Mouse (Mus musculus) lung, embryonic 15.5 days (tissue): Measurements from ENCODE around the gene Hnmt. TPM values are rescaled to one million over a fixed set of nuclear protein-coding genes. Genes with fewer than 3 reads are reported as not detected.
A peak's percentile ranks its signal among the peaks of the same experiment; 100 is the strongest.
"Not testable (repeated sequence)": the region's sequence is repeated elsewhere in the genome, so short reads cannot be mapped to it uniquely, and the experiment has no call there.

Experiments
- ATAC-seq: fragments of 200-750 bp; cut with Nextera tagmentation; 2 replicates; pipeline ENCODE4 v1.8.0; 2017; ENCODE audit warnings: moderate number of reproducible peaks, borderline replicate concordance; ENCODE audit not compliant: low FRiP score, low TSS enrichment; ENCODE audit errors: extremely low read depth
- H3K27ac ChIP-seq: fragments of 300-500 bp; sonication (generic); 2 replicates; pipeline ENCODE4 v1.5.1; 2015; ENCODE audit warnings: moderate library complexity, mild to moderate bottlenecking, inconsistent platforms
- H3K27me3 ChIP-seq: fragments of 300-500 bp; sonication (generic); 2 replicates; pipeline ENCODE4 v1.6.1; 2015; ENCODE audit warnings: inconsistent platforms
- H3K36me3 ChIP-seq: fragments of 300-500 bp; sonication (generic); 2 replicates; pipeline ENCODE4 v1.6.1; 2015; ENCODE audit warnings: inconsistent platforms
- H3K4me1 ChIP-seq: fragments of 300-500 bp; sonication (generic); 2 replicates; pipeline ENCODE4 v1.6.1; 2015; ENCODE audit warnings: inconsistent platforms
- H3K4me2 ChIP-seq: fragments of 300-500 bp; sonication (generic); 2 replicates; pipeline ENCODE4 v1.6.1; 2015; ENCODE audit warnings: inconsistent platforms, mild to moderate bottlenecking, moderate library complexity
- H3K4me3 ChIP-seq: fragments of 300-500 bp; sonication (generic); 2 replicates; pipeline ENCODE4 v1.5.1; 2015; ENCODE audit warnings: mild to moderate bottlenecking, inconsistent platforms
- H3K9ac ChIP-seq: fragments of 300-500 bp; sonication (generic); 2 replicates; pipeline ENCODE4 v1.6.1; 2015; ENCODE audit warnings: inconsistent platforms
- H3K9me3 ChIP-seq: fragments of 300-500 bp; sonication (generic); 2 replicates; pipeline ENCODE4 v1.6.1; 2016; ENCODE audit warnings: inconsistent platforms
- WGBS: fragments of 180-500 bp; shearing (Covaris S2); methylation state at CpG from one replicate; pipeline ENCODE4 v1.1.7; 2015; 5-methylcytosine and 5-hydroxymethylcytosine counted together
- polyA plus RNA-seq: library from polyadenylated mRNA; unstranded; fragments of >200 nt; fragmentation: Nextera tagmentation; extraction: Ambion mirVana; gene quantifications from 2 replicates; pipeline ENCODE4 v1.2.1, GENCODE M21; 2015

Hnmt gene
- polyA plus RNA-seq: 0.74 and 1.2 TPM in 2 replicates

DNA sequence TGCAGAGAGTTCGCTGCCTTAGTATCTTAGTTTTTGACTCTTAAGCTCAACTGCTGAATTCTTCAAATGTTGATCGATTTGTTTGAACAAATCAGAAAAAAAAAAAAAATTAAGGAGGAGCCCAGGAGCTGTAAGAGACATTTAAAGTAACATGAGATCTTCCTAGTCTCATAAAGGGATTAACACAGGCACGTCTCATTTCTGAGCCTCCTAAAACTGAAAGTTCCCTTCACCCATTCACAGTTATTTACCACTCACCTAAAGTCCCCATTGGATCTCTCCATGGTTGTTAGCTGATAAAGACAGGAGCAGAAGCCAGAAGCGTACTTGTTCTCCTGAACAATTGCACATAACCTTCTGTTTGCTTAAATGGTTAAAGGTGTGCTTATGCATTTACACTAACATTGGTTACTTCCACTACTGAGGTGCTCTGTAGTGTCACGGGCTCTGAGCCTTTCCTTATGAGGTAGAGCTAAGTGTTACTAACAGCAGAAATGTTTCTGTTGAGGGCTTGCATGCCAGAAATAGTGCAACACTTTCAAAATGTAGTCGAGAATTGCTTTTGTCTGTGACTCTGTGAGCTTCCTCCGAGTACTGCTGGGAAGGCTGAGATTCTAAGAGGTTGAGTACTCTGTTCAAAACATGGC, at the start of gene Hnmt:
Gene Hnmt (minus strand): TSS at position 51 of the 647 bp plus-strand sequence.
- 34% methylated on average over 7 of the region's 7 CpGs for WGBS
- no peak for ATAC-seq
- peak within 1 kb of the TSS; percentile 53 for H3K4me2 ChIP-seq
- no peaks in the 10 kb centered on the region for H3K27me3 ChIP-seq
- no peaks in the 10 kb centered on the region for H3K36me3 ChIP-seq
- no peak within 1 kb of the TSS for H3K27ac ChIP-seq
- H3K9ac ChIP-seq: no peak within 1 kb of the TSS
- H3K4me3 ChIP-seq: peak within 1 kb of the TSS; percentile 34
- no peaks in the 10 kb centered on the region for H3K4me1 ChIP-seq
- no peaks in the 10 kb centered on the region for H3K9me3 ChIP-seq

DNA sequence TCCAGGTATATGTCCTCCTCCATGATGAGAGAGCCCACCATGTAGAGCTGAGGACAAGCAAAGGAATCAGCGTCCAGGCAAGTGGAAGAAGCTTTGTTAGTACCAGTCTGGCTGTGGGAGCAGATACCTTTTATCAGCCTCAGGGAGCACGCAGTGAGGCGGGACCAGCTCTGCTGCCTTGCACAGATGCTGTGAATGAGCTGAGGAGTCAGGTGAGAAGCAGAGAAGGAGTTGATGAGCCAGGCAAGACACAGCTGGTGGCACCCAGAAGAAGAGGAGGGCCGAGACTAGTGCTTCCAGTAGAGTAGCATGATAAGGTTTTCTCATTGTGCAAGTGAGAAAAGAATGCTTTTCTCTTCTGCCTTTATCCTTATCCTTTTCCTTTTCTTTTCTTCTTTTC, 47.3 kb upstream of the Hnmt start, which contains the start of gene Tbpl2:
Gene Tbpl2 (minus strand): TSS at position 101 of the 400 bp plus-strand sequence.
- ATAC-seq: no peak
- H3K9me3 ChIP-seq: no peaks in the 10 kb centered on the region
- no peaks in the 10 kb centered on the region for H3K36me3 ChIP-seq
- H3K9ac ChIP-seq: no peak within 1 kb of the TSS
- WGBS: 63% methylated on average over 4 of the region's 4 CpGs
- H3K4me3 ChIP-seq: no peak within 1 kb of the TSS
- H3K27ac ChIP-seq: no peak within 1 kb of the TSS
- H3K4me1 ChIP-seq: no peaks in the 10 kb centered on the region
- no peak within 1 kb of the TSS for H3K4me2 ChIP-seq
- no peaks in the 10 kb centered on the region for H3K27me3 ChIP-seq

DNA sequence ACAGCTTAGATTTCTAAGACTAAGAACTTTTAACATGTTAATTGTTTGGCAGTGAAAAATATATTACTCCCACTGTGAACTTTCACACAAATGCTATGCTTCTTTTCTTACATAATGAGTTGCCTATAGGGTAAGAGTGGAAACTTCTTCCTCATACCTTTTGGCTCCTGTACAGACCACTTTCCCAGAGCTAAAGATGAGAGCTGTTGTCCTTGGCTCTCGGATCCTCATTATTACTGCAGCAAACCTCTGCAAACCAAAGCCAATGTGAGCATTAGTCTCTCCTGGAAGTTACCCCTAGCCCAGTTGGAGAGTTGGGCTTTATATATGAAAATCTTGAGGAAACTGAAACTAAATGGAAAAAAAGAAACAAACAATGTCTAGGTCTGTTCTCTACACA, 41.7 kb upstream of the Hnmt start:
- no peak overlapping the region for H3K4me2 ChIP-seq
- no peaks in the 10 kb centered on the region for H3K4me1 ChIP-seq
- no peak overlapping the region for H3K27ac ChIP-seq
- H3K27me3 ChIP-seq: no peaks in the 10 kb centered on the region
- H3K4me3 ChIP-seq: no peak overlapping the region
- no peak for ATAC-seq
- WGBS: 70% methylated on average over 1 of the region's 1 CpGs
- no peaks in the 10 kb centered on the region for H3K36me3 ChIP-seq
- H3K9me3 ChIP-seq: no peaks in the 10 kb centered on the region
- H3K9ac ChIP-seq: no peak overlapping the region

DNA sequence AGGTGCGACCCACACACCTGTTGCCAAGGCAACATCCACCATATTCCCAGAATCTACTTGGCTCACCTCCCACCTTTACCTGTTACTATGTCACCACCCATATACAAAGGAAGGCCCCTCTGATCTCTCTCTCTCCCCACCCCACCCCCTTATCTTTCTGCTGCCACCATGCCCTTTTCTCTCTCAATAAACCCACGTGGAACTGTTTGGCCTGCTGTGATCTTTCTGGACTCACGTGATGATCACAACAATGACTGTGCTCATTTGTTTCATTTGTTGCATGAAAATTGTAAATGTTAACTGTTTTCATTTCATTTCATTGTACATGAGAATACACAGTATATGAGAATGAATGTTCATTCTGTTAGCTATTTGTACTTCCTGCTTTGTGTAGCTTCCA, 1.3 kb upstream of the Hnmt start:
- no peak overlapping the region for H3K4me3 ChIP-seq
- H3K9ac ChIP-seq: no peak overlapping the region
- no peak overlapping the region for H3K27ac ChIP-seq
- ATAC-seq: no peak
- H3K36me3 ChIP-seq: no peaks in the 10 kb centered on the region
- no peaks in the 10 kb centered on the region for H3K4me1 ChIP-seq
- 77% methylated on average over 3 of the region's 3 CpGs for WGBS
- H3K4me2 ChIP-seq: no peak overlapping the region
- H3K9me3 ChIP-seq: no peaks in the 10 kb centered on the region
- H3K27me3 ChIP-seq: no peaks in the 10 kb centered on the region

DNA sequence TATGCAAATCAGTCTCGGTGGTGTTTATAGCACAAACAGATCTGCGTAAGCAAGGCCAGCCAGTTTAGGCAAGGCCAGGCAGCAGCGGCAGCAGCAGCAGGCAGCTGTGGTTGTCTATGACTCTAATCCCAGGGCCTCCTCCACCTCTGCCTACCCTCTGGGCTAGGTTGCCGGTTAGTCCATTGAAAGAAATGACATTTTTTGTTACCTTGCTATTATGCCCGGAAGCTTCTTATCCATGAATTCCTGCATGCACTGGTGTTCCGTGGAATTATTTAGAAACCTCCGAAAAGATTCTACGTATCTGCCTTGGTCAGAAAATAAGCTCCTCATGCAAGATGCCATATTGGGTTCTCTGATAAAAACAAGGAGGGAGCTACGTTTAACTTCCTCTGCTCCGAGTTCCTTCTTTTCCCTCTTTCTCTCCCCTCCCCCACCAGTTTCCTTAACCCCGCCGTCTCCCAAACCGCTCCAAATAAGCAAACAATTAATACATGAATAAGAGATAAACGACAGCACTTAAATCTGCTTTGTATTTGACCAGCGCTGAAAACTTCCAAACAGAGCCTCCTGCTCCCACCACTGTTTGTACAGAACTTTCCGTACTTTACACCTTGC, 605 bp downstream of the Hnmt start:
- 7% methylated on average over 16 of the region's 16 CpGs for WGBS
- Histone ChIP-seq H3K27ac (no peak overlapping the region), H3K9ac (no peak overlapping the region), H3K4me1 (no peaks in the 10 kb centered on the region), H3K27me3 (no peaks in the 10 kb centered on the region), H3K9me3 (no peaks in the 10 kb centered on the region), H3K36me3 (no peaks in the 10 kb centered on the region), H3K4me2 (peak overlapping the region; percentile 53), H3K4me3 (peak overlapping the region; percentile 34)
- no peak for ATAC-seq

DNA sequence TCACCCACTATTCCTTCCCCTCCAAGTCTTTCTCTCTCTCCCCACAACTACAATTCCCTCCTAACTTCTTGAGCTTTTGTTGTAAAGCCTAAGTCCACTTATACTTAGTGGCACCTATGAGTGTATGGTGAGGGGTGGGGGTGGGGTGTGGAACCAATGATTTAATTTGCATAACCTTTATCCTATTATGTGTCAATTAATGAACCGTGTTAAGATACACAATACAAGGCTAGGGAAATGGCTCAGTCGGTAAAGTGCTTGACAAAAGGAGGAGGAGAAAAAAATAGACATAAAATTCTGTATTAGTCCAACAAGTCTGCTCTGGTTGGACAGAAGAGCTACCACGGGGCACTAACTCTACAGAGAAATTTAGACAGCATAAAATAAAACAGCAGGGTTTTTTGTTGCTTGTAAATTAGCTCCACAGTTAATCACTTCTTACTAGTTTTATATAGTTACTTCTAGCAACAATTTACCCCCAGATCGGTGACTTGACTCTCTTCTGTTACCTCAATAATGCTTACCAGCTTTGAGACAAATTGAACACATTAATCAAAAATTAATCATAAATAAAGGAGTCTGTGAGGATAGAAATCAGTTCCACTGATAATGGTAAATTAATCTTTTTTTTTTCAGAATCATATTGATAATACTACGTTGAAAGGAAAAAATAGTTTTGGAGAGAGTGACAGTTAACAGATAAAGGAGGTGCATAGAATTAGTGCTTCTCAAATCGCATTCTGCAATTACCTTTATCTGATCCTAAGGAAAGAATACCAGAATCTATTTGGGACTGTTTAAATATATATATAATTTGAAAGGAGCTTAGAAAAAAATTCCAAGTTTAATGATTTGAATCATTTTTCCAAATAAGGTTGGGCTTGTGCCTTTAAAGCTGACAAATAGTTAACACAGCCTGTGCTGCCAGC, 1.4 kb downstream of the Hnmt start:
- H3K9ac ChIP-seq: no peak overlapping the region
- 55% methylated on average over 6 of the region's 6 CpGs for WGBS
- ATAC-seq: no peak

DNA sequence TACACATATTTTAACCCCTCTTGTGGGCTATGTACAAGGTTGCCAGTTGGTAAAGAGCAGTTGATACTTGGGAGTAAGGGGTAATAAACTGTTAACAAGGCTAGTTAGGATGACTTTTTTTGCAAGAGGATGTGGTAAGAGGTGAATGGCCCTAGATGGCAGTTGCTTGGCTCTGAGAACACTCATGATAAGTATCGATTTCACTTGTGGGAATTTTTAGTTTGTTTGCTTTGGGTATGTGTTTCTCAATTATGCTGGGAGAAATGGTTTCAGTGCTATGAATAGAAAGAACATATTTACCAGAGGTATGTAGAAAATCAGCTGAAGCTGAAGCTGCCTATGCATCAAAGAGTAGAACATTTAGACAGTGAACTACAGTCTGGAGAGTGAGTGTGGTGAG, 6.3 kb downstream of the Hnmt start:
- Histone ChIP-seq H3K9me3 (no peaks in the 10 kb centered on the region), H3K4me3 (no peak overlapping the region), H3K27me3 (no peaks in the 10 kb centered on the region), H3K9ac (no peak overlapping the region), H3K4me1 (no peaks in the 10 kb centered on the region), H3K36me3 (no peaks in the 10 kb centered on the region), H3K4me2 (no peak overlapping the region), H3K27ac (no peak overlapping the region)
- WGBS: 67% methylated on average over 1 of the region's 1 CpGs
- ATAC-seq: no peak

More for the DNA sequence above, 1.4 kb downstream of the Hnmt start:
- no peaks in the 10 kb centered on the region for H3K4me1 ChIP-seq
- H3K36me3 ChIP-seq: no peaks in the 10 kb centered on the region
- no peak overlapping the region for H3K27ac ChIP-seq
- peak overlapping the region; percentile 53 for H3K4me2 ChIP-seq
- H3K9me3 ChIP-seq: no peaks in the 10 kb centered on the region
- H3K4me3 ChIP-seq: peak overlapping the region; percentile 34
- no peaks in the 10 kb centered on the region for H3K27me3 ChIP-seq

DNA sequence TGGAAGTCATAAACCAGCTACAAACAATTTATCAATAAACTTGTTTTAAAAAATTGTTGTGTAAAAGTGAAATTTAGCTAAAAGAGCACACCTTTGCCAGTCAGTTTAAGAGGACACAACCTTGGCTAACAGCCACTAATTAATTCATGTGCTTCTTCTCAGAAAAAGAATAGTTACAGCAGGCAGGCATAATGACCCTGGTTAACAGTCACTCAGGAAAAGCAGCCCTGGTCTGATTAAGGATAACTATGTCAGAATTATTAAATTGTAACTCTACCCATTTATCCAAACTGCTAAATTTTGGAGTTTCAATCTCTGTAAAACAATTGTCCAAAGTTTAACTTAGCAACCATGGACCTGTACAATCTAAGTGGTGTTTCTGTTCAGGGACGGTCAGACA, 8.7 kb downstream of the Hnmt start:
- Histone ChIP-seq H3K4me2 (no peak overlapping the region), H3K9me3 (no peaks in the 10 kb centered on the region), H3K4me1 (no peaks in the 10 kb centered on the region), H3K9ac (no peak overlapping the region), H3K36me3 (no peaks in the 10 kb centered on the region), H3K27ac (no peak overlapping the region), H3K4me3 (no peak overlapping the region), H3K27me3 (no peaks in the 10 kb centered on the region)
- ATAC-seq: no peak
- WGBS: 88% methylated on average over 1 of the region's 1 CpGs

DNA sequence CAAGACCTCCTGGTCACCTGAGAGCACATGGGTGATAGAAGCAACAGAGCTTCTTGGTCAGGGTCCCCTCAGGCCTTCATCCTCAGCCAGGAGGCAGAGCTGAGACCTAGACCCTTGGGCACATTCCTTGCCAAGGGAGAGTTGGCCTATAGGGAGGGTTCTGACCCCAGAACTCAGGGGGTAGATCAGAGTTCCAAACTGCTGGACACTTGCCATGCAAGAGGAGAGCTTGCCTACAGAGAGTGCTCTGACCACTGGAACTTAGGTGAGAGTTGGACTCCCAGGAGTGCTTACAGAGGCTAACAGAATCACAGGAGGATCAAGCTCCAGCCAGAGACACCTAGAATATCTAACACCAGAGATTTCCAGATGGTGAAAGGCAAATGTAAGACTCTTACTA, 29.8 kb downstream of the Hnmt start:
- H3K4me3 ChIP-seq, H3K27ac ChIP-seq, H3K4me2 ChIP-seq, H3K9ac ChIP-seq, H3K36me3 ChIP-seq, ATAC-seq, H3K27me3 ChIP-seq, H3K4me1 ChIP-seq, H3K9me3 ChIP-seq: not testable (repeated sequence)

DNA sequence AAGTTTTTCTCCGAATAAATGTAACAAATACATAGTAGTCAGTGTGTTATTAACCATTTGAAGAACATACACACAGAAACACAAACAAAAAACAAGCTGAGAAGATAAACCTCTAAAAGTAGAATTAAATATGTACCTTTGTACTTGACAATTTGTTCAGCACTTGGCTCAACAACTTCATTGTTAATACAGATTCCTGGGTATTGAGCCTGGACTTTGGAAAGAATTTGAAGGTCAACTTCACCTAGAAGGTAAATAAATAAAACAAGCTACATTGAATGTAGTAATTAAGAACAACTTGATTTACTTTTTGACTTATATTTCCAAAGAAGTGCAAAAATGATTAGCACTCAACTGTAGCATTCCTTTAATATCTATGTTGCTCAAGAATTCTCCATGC, 30.2 kb downstream of the Hnmt start:
- Histone ChIP-seq H3K4me2 (no peak overlapping the region), H3K27ac (no peak overlapping the region), H3K27me3 (no peaks in the 10 kb centered on the region), H3K36me3 (no peaks in the 10 kb centered on the region), H3K9ac (no peak overlapping the region), H3K4me1 (no peaks in the 10 kb centered on the region), H3K9me3 (no peaks in the 10 kb centered on the region), H3K4me3 (no peak overlapping the region)
- ATAC-seq: no peak
- WGBS: 63% methylated on average over 1 of the region's 1 CpGs

DNA sequence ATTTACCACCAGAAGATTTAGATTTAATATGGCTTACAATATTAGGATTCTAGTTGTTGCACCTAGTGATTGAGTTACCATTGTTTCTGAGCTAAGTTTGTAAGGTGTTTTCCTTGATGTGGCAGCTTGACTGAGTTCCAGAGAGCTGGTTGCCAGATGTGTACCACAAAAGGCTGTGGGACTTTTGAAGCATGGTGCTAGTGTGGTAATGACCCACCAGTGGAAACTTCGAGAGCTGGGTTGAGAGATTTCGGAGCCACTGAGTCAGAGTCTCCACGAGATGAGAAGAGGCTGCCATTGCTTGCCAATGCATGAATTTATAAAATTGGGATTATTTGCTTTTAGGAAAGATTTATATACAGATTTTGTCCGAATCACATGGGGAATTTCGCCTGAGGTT, 34.2 kb downstream of the Hnmt start:
- H3K9me3 ChIP-seq: no peaks in the 10 kb centered on the region
- no peak overlapping the region for H3K4me3 ChIP-seq
- no peaks in the 10 kb centered on the region for H3K27me3 ChIP-seq
- WGBS: 72% methylated on average over 5 of the region's 5 CpGs
- H3K4me1 ChIP-seq: no peaks in the 10 kb centered on the region
- H3K36me3 ChIP-seq: no peaks in the 10 kb centered on the region
- no peak overlapping the region for H3K9ac ChIP-seq
- H3K4me2 ChIP-seq: no peak overlapping the region
- ATAC-seq: no peak
- no peak overlapping the region for H3K27ac ChIP-seq

DNA sequence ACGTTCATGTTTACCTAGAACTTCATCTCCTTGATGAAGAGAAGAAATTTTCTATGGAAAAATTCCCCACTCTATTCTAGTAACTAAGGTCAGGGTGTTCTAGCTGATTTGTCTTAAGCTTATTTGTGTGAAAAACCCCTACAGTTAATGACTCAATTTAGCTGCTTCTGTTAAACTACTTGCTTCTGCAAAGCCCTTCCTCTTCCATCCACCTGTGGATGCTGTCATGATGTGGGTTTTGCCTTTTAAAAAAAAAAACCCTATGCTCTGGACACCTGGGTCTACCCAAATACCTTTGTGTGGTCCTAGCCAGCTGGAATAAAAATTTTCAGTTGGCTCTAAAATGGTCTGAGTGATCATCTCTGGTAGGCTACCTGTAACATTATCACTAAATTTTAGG, 49.9 kb downstream of the Hnmt start:
- H3K9me3 ChIP-seq: no peaks in the 10 kb centered on the region
- no peak overlapping the region for H3K9ac ChIP-seq
- no peaks in the 10 kb centered on the region for H3K27me3 ChIP-seq
- no peak overlapping the region for H3K4me2 ChIP-seq
- ATAC-seq: no peak
- H3K4me3 ChIP-seq: no peak overlapping the region
- H3K27ac ChIP-seq: no peak overlapping the region
- WGBS: 49% methylated on average over 1 of the region's 1 CpGs
- H3K4me1 ChIP-seq: no peaks in the 10 kb centered on the region
- no peaks in the 10 kb centered on the region for H3K36me3 ChIP-seq
